Mouse (Mus musculus) lung, adult 2 months (tissue): Measurements from ENCODE around the gene Ift140. TPM values are rescaled to one million over a fixed set of nuclear protein-coding genes. Genes with fewer than 3 reads are reported as not detected.

ENCODE experiments used
- DNase-seq: peaks from one replicate; pipeline ENCODE4 v3.0.0; 2022
- H3K4me1 ChIP-seq: fragments of 200-500 bp; 2 replicates; pipeline ENCODE4 v1.6.1; 2011; ENCODE audit warnings: low read length; ENCODE audit not compliant: control insufficient read depth, insufficient read depth
- H3K4me3 ChIP-seq: fragments of 200-500 bp; replicated peaks from 2 replicates; pipeline ENCODE3; 2011; ENCODE audit warnings: low read depth, mild to moderate bottlenecking, control low read depth, low read length; ENCODE audit errors: extremely low read depth
- CTCF ChIP-seq: fragments of 200-500 bp; IDR thresholded peaks from 2 replicates; pipeline ENCODE4 v1.5.1; 2011; ENCODE audit warnings: mild to moderate bottlenecking, low read length, control low read depth; ENCODE audit not compliant: insufficient read depth
- POLR2A ChIP-seq: fragments of 200-500 bp; IDR thresholded peaks from 2 replicates; pipeline ENCODE4 v1.6.1; 2011; ENCODE audit warnings: low read depth, mild to moderate bottlenecking, control low read depth, low read length, borderline replicate concordance; ENCODE audit errors: extremely low read depth
- WGBS: fragments of 180-500 bp; shearing (Covaris S2); methylation state at CpG from one replicate; pipeline ENCODE4 v1.1.7; 2018; 5-methylcytosine and 5-hydroxymethylcytosine counted together
- polyA plus RNA-seq: library from polyadenylated mRNA; depleted of rRNA; stranded (reverse); fragments of >200 nt; gene quantifications from 2 replicates; pipeline ENCODE4 v1.2.3, GENCODE M21; 2012

The Ift140 gene
- polyA plus RNA-seq, 1 experiment, result 11.1 TPM

- TF ChIP-seq CTCF (peak; percentile 61), POLR2A (peak; percentile 32; the same call in 1 of the 2 replicates)
- 22% methylated on average over 7 of the region's 7 CpGs for WGBS
- no peak for DNase-seq
- H3K4me3 ChIP-seq, result peak within 1 kb of the TSS; percentile 20
- H3K4me1 ChIP-seq, result peaks cover 13% of the 10 kb centered on the region
These were observed 67.6 kb downstream of the Ift140 start, which contains the start of gene Tmem204 for GRCm38 (mm10) chr17:25083444-25083931. Gene Tmem204, minus strand, starts transcription at chr17:25083591.

DNA sequence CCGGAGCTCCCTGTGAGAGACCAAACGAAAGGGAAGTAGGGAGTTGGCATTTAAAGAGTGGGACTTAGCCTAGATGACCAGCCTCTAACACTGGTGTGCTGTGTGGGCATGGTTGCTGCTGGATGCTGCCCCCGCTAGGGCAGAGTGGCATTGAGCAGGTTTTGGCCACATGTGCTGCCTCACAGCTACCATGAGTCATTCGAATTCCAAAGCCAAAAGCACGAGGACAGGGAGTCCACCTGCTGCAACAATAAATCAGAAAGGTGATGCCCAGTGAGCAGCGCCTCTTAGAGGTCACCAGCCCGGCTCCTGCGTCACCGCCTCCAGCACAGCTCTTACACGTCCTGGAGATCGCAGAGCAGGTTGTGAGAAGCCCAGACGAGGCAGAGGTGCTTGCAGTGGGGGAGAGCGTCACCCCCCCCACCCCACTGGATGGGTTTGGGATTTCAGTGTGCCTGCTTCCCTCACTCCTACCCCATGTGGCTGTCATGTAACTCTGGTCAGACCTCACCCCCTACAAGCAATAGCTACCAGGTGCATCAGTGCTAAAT, 69.0 kb downstream of the Ift140 start:
- Histone ChIP-seq H3K4me3 (no peak overlapping the region), H3K4me1 (peaks cover 13% of the 10 kb centered on the region)
- TF ChIP-seq CTCF (no peak), POLR2A (no peak)
- 82% methylated on average over 13 of the region's 13 CpGs for WGBS
- DNase-seq, result no peak

- TF ChIP-seq CTCF, result no peak
- TF ChIP-seq POLR2A, result no peak
- no peak for DNase-seq
- Histone ChIP-seq H3K4me3 (no peak overlapping the region), H3K4me1 (peaks cover 12% of the 10 kb centered on the region)
- 82% methylated on average over 7 of the region's 7 CpGs for WGBS
These were observed 70.8 kb downstream of the Ift140 start for GRCm38 (mm10) chr17:25086724-25087123.

DNA sequence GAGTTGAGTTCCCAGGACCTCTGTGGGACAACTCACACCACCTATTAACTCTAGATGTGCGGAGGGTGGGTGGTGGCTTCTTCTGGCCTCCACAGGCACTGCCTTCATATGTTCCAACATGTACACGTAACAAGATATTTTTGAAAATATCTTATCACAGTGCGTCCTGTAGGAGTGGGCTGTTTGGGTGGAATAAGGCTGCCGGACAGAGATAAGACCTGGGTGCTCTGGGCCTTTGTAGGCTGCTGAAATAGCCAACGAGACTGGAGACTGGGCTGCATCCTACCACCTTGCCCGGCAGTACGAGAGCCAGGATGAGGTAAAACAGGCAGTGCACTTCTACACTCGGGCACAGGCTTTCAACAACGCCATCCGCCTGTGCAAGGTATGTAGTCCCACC, 73.3 kb downstream of the Ift140 start:
- Histone ChIP-seq H3K4me1 (no peaks in the 10 kb centered on the region; the same call in 1 of the 2 replicates), H3K4me3 (no peak overlapping the region)
- TF ChIP-seq CTCF (no peak), POLR2A (no peak)
- DNase-seq, result no peak
- 91% methylated on average over 10 of the region's 10 CpGs for WGBS

- DNase-seq, result no peak
- TF ChIP-seq POLR2A, result no peak
- Histone ChIP-seq H3K4me3 (no peak overlapping the region), H3K4me1 (no peaks in the 10 kb centered on the region)
- WGBS, result 91% methylated on average over 10 of the region's 10 CpGs
These were observed 74.6 kb downstream of the Ift140 start for GRCm38 (mm10) chr17:25090450-25090849.

GRCm38 (mm10) chr17:25096221-25096620, 80.3 kb downstream of the Ift140 start:
- 92% methylated on average over 2 of the region's 2 CpGs for WGBS

GRCm38 (mm10) chr17:25100052-25100451, 84.2 kb downstream of the Ift140 start:
- H3K4me1 ChIP-seq, result no peaks in the 10 kb centered on the region
- no peak overlapping the region for H3K4me3 ChIP-seq
- no peak for TF ChIP-seq POLR2A
- TF ChIP-seq CTCF, result no peak
- 93% methylated on average over 6 of the region's 6 CpGs for WGBS
- DNase-seq, result no peak

More at GRCm38 (mm10) chr17:25096221-25096620, 80.3 kb downstream of the Ift140 start:
- DNase-seq, result no peak
- Histone ChIP-seq H3K4me3 (no peak overlapping the region), H3K4me1 (no peaks in the 10 kb centered on the region)
- TF ChIP-seq CTCF, result no peak
- no peak for TF ChIP-seq POLR2A

DNA sequence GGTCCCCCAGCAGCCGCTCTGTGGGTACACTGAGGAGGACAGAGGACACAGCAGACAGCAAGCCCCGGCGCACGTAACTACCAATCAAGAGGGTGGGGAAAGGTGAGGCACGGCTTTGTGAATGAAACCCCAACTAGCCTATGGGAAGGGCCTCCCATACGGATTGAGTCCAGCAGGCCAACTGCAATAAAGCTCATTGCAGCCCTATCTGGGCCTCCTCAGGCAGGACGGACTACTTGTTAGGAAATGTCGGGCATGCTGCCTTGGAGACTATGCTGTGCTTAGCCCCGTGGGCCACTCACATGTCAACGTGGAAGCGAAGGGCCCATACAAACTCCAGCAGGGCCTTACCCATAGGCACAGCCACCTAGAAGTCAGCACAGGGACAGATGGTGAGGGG, 85.5 kb downstream of the Ift140 start:
- H3K4me1 ChIP-seq, result no peaks in the 10 kb centered on the region
- WGBS, result 94% methylated on average over 11 of the region's 11 CpGs
- no peak for TF ChIP-seq CTCF
- TF ChIP-seq POLR2A, result no peak
- H3K4me3 ChIP-seq, result no peak overlapping the region
- DNase-seq, result no peak

DNA sequence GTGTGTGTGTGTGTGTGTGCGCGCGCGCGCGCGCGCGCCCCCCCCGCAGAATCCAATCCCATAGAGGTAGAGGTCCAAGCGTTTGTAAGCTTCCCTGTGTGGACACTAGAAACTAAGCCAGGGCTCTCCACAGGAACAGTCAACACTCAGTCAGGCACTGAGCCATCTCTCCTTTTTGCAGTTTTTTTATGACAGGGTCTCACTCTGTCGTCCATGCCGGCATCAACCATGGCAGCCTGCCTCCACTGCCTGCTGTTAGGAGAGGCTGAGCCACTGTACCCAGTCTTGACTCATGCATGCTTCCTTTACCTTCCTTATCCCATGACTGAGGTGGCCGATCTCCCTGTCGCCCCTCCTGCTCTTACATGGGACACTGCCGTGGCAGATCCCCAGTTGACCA, 91.9 kb downstream of the Ift140 start:
- DNase-seq, result no peak
- Histone ChIP-seq H3K4me3 (no peak overlapping the region), H3K4me1 (no peaks in the 10 kb centered on the region)
- 96% methylated on average over 16 of the region's 16 CpGs for WGBS
- TF ChIP-seq POLR2A, result no peak

- Histone ChIP-seq H3K4me3 (no peak overlapping the region), H3K4me1 (no peaks in the 10 kb centered on the region)
- 76% methylated on average over 2 of the region's 2 CpGs for WGBS
- DNase-seq, result no peak
- no peak for TF ChIP-seq POLR2A
- peak; percentile 75 for TF ChIP-seq CTCF
These were observed 93.7 kb downstream of the Ift140 start for GRCm38 (mm10) chr17:25109578-25109977.
